Mouse (Mus musculus): Measurements from ENCODE around the gene Trim44.

Trim44 gene

GRCm38 (mm10) chr2:102409741-102410140 lies 2.1 kb upstream of the Trim44 start:
- no peak for ATAC-seq (ENCODE audit: insufficient number of reproducible peaks, low FRiP score, low TSS enrichment)

GRCm38 (mm10) chr2:102406324-102407304 lies 1.0 kb downstream of the Trim44 start:
- no peak for ATAC-seq (ENCODE audit: insufficient number of reproducible peaks, low FRiP score, low TSS enrichment)

- no peak for ATAC-seq (ENCODE audit: insufficient number of reproducible peaks, low FRiP score, low TSS enrichment)
These were observed 3.6 kb downstream of the Trim44 start for GRCm38 (mm10) chr2:102403982-102404381.

GRCm38 (mm10) chr2:102403306-102403705 lies 4.3 kb downstream of the Trim44 start:
- no peak for ATAC-seq (ENCODE audit: insufficient number of reproducible peaks, low FRiP score, low TSS enrichment)

- ATAC-seq (ENCODE audit: insufficient number of reproducible peaks, low FRiP score, low TSS enrichment) = peak; percentile 21; the same call in 1 of the 2 replicates
These were observed 6.3 kb downstream of the Trim44 start for GRCm38 (mm10) chr2:102401352-102401692.

GRCm38 (mm10) chr2:102400605-102401351 lies 6.8 kb downstream of the Trim44 start:
- peak; percentile 90 for ATAC-seq (ENCODE audit: insufficient number of reproducible peaks, low FRiP score, low TSS enrichment)

- ATAC-seq (ENCODE audit: insufficient number of reproducible peaks, low FRiP score, low TSS enrichment) = no peak; the same call in 1 of the 2 replicates
These were observed 7.6 kb downstream of the Trim44 start for GRCm38 (mm10) chr2:102399864-102400604.

GRCm38 (mm10) chr2:102396493-102396892 lies 11.1 kb downstream of the Trim44 start:
- ATAC-seq (ENCODE audit: insufficient number of reproducible peaks, low FRiP score, low TSS enrichment) = no peak

- ATAC-seq (ENCODE audit: insufficient number of reproducible peaks, low FRiP score, low TSS enrichment) = no peak
These were observed 14.2 kb downstream of the Trim44 start for GRCm38 (mm10) chr2:102393457-102393856.

- no peak for ATAC-seq (ENCODE audit: insufficient number of reproducible peaks, low FRiP score, low TSS enrichment)
These were observed 22.2 kb downstream of the Trim44 start for GRCm38 (mm10) chr2:102385328-102385902.

GRCm38 (mm10) chr2:102384496-102384895 lies 23.1 kb downstream of the Trim44 start:
- ATAC-seq (ENCODE audit: insufficient number of reproducible peaks, low FRiP score, low TSS enrichment) = no peak

- ATAC-seq (ENCODE audit: insufficient number of reproducible peaks, low FRiP score, low TSS enrichment) = no peak
These were observed 23.6 kb downstream of the Trim44 start for GRCm38 (mm10) chr2:102384057-102384456.

- ATAC-seq (ENCODE audit: insufficient number of reproducible peaks, low FRiP score, low TSS enrichment) = no peak
These were observed 24.4 kb downstream of the Trim44 start for GRCm38 (mm10) chr2:102383069-102383834.

GRCm38 (mm10) chr2:102382519-102382918 lies 25.1 kb downstream of the Trim44 start:
- ATAC-seq (ENCODE audit: insufficient number of reproducible peaks, low FRiP score, low TSS enrichment) = no peak

GRCm38 (mm10) chr2:102380581-102380980 lies 27.0 kb downstream of the Trim44 start:
- ATAC-seq (ENCODE audit: insufficient number of reproducible peaks, low FRiP score, low TSS enrichment) = no peak

GRCm38 (mm10) chr2:102378928-102379327 lies 28.7 kb downstream of the Trim44 start:
- ATAC-seq (ENCODE audit: insufficient number of reproducible peaks, low FRiP score, low TSS enrichment) = no peak

GRCm38 (mm10) chr2:102378381-102378780 lies 29.2 kb downstream of the Trim44 start:
- ATAC-seq (ENCODE audit: insufficient number of reproducible peaks, low FRiP score, low TSS enrichment) = no peak

- ATAC-seq (ENCODE audit: insufficient number of reproducible peaks, low FRiP score, low TSS enrichment) = no peak
These were observed 30.3 kb downstream of the Trim44 start for GRCm38 (mm10) chr2:102377370-102377769.

- ATAC-seq (ENCODE audit: insufficient number of reproducible peaks, low FRiP score, low TSS enrichment) = no peak; the same call in 1 of the 2 replicates
These were observed 34.1 kb downstream of the Trim44 start for GRCm38 (mm10) chr2:102373406-102374105.

Data from cerebellum, adult (tissue).